Mouse (Mus musculus): Measurements from ENCODE around the gene Osgep.
"Not testable (repeated sequence)": the region's sequence is repeated elsewhere in the genome, so short reads cannot be mapped to it uniquely, and the experiment has no call there.

The Osgep gene

GRCm38 (mm10) chr14:50924281-50925064, at the start of gene Osgep, which contains the start of gene Apex1:
Gene Osgep, minus strand, starts transcription at chr14:50924893.
Gene Apex1, plus strand, starts transcription at chr14:50924968.
- peak; percentile 95 for DNase-seq (ENCODE audit: low read depth)

- DNase-seq (ENCODE audit: low read depth), result no peak
These were observed 49.0 kb upstream of the Osgep start for GRCm38 (mm10) chr14:50973700-50974099.

DNA sequence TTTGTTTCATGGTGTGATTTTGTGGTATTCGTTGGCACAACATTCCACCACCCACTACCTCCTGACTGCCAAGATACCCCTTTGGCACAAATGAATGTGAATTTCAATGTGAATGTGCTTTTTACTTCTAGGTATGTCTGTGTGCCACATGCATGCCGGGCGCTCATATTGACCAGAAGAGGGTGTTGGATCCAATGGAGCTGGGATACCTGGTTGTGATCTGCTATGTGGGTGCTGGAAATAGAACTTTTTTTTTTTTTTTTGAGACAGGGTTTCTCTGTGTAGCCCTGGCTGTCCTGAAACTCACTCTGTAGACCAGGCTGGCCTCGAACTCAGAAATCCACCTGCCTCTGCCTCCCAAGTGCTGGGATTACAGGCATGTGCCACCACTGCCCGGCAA, 48.4 kb upstream of the Osgep start:
- DNase-seq (ENCODE audit: low read depth), result not testable (repeated sequence)

- no peak for DNase-seq (ENCODE audit: low read depth)
These were observed 46.1 kb upstream of the Osgep start for GRCm38 (mm10) chr14:50970822-50971221.

DNA sequence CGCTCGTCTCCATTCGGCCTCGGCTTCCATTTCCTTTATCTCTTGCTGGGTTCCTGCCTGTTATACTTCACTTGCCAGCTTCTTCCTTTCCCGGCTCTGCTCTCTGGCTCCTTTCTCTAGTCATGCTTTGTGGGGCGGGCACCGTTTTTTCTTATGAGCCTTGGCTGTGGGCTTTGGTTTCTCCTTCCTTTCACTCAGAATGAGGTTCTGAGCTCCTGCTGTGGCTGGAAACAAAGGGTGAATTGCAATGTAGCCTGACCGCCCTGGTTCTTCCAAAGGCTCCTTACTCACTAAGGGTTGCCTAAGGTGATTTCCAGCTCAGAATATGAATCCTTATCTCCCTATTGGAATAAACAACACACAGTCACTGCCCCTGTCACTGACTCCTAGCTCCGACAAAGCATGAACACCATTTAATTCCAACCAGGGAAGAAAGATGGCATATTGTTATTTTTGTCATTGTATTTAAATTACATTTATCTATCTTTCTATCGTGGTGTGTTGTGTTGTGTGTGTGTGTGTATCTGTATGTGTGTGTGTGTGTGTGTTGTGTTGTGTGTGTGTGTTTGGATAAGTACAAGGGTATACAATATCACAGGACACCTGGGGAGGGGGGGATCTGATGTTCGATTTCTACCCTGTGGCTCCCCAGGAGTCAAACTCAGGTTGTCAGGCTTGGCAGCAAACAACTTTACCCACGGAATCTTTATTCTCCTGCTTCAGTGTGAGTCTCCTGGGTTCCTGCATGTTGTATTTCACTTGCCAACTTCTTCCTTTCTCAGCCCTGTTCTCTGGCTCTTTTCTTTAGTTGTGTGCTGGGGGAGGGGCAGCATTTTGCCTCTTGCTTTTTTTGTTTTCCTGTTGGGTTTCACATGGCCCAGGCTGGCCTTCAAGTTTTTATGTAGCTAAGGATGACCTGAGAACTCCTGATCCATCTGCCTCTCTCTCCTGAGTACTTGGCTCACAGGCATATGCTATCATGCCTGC, 45.2 kb upstream of the Osgep start:
- DNase-seq (ENCODE audit: low read depth), result no peak

- no peak for DNase-seq (ENCODE audit: low read depth)
These were observed 44.3 kb upstream of the Osgep start for GRCm38 (mm10) chr14:50969041-50969440.

GRCm38 (mm10) chr14:50968216-50968980, 43.7 kb upstream of the Osgep start:
- no peak for DNase-seq (ENCODE audit: low read depth)

- not testable (repeated sequence) for DNase-seq (ENCODE audit: low read depth)
These were observed 33.7 kb upstream of the Osgep start for GRCm38 (mm10) chr14:50958289-50958995.

DNA sequence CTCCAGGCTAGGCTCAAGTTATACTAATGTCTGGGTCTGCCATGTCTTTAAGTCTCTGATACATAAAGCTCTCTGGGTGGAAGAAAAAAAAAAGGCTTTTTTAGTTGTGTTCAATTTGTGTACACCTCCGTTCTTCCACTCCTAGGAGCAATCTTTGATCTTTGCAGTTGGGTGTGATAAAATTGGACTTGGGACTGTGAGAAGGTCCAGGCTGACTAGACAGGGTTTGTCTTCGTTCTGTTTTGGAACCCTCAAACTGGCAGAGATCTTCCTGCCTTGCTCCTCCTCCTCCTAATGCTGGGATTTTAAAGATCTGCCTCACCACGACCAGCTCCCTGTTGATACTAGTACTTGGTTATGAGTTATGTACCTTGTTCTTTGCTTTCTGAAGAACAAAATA, 32.5 kb upstream of the Osgep start:
- DNase-seq (ENCODE audit: low read depth), result not testable (repeated sequence)

GRCm38 (mm10) chr14:50956724-50957123, 32.0 kb upstream of the Osgep start:
- DNase-seq (ENCODE audit: low read depth), result not testable (repeated sequence)

DNA sequence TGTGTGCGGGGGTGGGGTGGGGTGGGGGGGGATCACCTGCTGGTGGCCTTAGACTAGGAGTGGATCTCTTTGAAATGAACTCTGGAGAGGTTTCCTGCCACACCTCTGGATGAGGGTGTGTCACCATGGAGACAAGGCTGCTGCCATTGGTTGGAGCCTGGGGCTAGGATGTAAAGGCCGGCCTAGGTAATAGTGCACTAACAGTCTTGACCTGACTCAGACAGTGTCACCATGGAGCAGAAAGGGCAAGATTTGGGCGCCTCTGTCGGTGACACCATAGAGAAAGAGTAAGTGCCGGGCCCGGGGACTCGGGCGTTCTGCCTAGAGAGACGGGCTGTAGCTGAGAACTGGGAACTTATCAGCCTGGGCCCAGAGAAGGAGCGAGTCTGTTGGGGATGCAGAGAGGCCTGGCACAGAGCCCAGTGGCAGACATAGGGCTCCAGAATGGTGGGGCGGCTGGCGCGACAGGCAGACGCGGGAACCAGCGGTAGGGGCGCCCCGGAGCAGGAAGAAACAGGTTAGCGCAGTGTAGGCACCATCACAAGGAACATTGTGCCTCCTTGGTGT, 31.3 kb upstream of the Osgep start, which contains the start of gene Pnp2:
Pnp2 (plus strand) TSS at position 51 of the 567 bp plus-strand sequence.
- DNase-seq (ENCODE audit: low read depth), result not testable (repeated sequence)

- DNase-seq (ENCODE audit: low read depth), result no peak
These were observed 30.8 kb upstream of the Osgep start for GRCm38 (mm10) chr14:50955487-50955886.

GRCm38 (mm10) chr14:50945526-50945925, 20.8 kb upstream of the Osgep start:
- DNase-seq (ENCODE audit: low read depth), result not testable (repeated sequence)

- not testable (repeated sequence) for DNase-seq (ENCODE audit: low read depth)
These were observed 20.4 kb upstream of the Osgep start for GRCm38 (mm10) chr14:50945081-50945480.

- DNase-seq (ENCODE audit: low read depth), result not testable (repeated sequence)
These were observed 20.0 kb upstream of the Osgep start for GRCm38 (mm10) chr14:50944668-50945033.

DNA sequence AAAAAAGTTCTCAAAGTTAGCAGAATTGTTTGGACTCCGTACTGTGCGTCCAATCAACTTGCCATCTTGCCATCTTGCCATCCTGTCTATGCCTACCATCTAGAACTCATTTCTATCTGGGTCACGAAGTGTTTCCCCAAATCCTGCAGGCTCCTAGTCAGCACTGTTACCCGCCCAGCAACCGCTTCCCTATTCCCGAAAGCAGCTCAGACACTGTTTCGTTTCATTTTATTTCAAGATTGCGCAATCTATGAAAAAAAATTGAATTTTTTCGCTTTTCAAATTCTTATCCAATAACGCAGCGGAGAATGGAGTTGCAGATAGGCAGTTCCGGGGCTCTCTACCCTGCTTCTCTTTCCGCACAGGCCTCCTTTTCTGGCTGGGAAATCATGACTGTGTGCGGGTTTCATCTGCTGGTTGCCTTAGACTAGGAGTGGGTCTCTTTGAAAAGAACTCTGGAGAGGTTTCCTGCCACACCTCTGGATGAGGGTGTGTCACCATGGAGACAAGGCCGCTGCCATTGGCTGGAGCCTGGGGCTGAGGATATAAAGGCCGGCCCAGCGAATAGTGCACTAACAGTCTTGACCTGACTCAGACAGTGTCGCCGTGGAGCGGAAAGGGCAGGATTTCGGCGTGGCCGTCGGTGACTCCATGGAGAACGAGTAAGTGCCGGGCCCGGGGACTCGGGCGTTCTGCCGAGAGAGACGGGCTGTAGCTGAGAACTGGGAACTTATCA, 19.4 kb upstream of the Osgep start, which contains the start of gene Gm49342:
Gm49342 (plus strand) TSS at position 586 of the 736 bp plus-strand sequence.
- peak; percentile 89 for DNase-seq (ENCODE audit: low read depth)

DNA sequence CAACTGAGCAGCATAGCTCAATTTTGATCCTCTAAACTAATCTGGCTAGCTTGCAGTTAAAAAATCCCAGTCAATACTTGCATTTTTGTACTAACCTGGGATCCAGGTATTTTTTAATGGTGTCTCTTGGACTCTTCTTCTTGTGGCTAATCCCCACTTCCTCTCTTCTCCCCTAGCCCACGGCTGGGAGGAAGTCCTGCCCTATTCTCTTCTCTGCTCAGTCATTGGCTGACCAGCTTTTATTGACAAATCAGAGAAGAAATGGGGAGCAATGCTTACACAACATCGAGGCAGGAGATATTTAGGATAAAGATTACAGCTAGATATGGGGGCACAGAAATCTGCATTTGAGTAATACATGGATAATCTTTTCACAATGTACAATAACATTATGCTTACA, 14.2 kb upstream of the Osgep start:
- no peak for DNase-seq (ENCODE audit: low read depth)

DNA sequence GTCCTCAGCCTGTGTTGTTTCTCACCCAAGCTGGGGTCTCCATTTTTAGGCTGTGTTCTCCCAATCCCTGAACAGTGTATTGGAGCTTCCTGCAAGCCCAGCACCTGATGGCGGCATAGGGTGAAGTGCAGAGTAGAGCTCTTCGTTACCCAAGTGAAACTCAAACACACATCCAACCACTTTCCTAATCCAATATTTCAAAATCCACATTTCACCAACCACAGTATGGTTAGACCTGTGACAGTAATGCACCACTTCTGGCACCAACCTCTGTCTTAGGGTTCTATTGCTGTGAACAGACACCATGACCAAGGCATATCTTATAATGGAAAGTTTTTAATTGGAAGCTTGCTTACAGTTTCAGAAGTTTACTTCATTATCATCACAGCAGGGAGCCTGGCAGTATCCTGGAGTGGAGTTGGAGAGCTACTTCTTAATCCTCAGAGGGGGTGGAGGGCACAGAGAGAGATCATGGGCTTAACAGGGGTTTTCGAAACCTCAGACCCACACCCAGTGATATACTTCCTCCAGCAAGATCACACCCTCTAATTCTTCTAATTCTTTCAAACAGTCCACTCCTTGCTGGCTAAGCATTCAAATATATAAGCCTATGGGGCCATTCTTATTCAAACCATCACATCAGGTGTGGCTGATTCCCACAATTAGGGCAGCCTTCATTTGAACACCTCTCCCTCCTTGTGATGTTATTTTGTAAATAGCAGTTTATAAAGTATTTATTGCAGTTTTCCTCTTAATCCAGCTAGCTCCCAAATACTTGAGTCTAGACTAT, 13.6 kb upstream of the Osgep start:
- no peak for DNase-seq (ENCODE audit: low read depth)

DNA sequence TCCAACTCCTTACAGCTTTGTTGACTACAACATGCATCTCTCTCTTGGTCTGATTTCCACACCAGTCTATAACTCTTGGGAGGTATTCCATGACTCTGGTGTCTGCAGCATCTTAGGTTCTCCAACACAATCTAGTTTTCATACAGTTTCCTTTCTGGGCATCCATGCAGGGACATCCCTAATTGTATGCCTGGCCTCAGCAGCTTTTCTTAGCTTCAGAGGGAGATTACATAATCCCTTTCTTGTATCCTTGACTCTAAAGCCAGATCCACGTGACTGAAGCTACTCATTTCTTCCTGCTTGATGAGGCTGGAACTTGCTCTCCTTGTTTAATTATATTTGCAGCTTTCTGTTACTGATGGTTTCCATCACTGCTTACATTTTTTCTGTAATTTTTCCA, 12.0 kb upstream of the Osgep start:
- no peak for DNase-seq (ENCODE audit: low read depth)

All from c-Kit-positive CD71-negative TER-119-negative erythroid progenitor cells, embryonic 14.5 days (primary cell).